Mouse (Mus musculus) myocyte (in vitro differentiated cells): ENCODE results near the gene Agbl1.

Experiments
- MAX ChIP-seq: IDR thresholded peaks from one replicate; pipeline ENCODE4 v1.6.1; 2011; ENCODE audit warnings: low read depth, mild to moderate bottlenecking, control low read depth
- REST ChIP-seq: IDR thresholded peaks from one replicate; pipeline ENCODE4 v1.6.1; 2011; ENCODE audit warnings: mild to moderate bottlenecking, control low read depth, moderate library complexity; ENCODE audit not compliant: insufficient read depth, insufficient read length

DNA sequence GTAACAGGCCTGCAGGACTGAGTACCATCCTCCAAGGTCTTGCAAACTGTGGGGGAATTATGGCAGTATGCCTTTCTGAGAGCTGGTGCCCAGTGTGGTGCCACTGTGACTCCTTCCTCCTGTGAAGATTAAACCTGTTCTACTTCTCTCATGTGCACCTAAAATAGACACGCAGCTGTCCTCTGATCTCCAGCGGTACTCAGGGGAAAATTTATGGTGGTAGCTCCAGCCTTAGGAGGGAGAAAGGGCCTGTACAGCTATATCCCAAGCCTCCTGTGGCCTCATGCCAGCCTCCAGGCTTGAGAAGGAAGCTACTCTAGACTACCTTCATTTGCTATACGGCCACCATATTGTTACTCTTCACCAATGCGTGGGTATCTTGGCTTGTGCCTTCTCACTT is 109.6 kb downstream of the Agbl1 start:
- TF ChIP-seq REST (no peak), MAX (no peak)
